Mouse (Mus musculus): Measurements from ENCODE around the gene Wdr25.
"Not testable (repeated sequence)": the region's sequence is repeated elsewhere in the genome, so short reads cannot be mapped to it uniquely, and the experiment has no call there.

Gene Wdr25

DNA sequence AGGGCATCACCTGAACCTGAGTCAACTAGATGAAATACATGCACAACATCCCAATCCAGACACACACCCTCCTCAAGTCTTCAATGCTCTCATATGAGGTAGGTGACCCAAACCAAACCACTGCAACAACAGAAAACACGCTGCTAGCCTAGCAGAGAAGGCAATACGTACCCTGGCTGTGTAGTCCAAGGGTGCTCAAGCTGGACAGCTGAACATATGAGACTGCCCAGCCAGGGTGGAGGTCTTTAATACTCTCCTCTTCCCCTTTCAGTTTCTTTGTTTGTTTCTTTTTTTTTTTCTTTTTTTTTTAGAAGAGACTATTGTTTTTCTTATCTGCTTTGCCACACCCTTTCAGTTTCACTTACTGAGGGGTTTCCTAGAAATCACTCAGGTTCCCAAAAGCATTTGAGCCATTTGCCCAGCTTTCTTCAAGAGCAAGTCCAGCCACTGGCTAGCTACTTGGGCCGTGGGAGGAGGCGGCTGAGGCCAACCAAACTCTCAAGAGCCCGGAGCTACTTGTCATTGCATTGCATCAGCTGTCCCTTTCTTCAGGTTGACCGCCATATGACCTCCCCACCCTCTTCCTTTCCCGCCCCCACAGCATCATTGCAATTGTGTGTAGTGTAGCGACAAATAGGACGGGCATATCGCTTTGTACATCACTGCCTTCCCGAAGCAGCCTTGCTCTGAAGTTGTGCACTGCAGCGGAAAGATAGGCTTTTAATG is at the start of gene Wdr25:
Gene Wdr25, plus strand, starts transcription at position 643 of the 726 bp plus-strand sequence.
- no peak for DNase-seq

DNA sequence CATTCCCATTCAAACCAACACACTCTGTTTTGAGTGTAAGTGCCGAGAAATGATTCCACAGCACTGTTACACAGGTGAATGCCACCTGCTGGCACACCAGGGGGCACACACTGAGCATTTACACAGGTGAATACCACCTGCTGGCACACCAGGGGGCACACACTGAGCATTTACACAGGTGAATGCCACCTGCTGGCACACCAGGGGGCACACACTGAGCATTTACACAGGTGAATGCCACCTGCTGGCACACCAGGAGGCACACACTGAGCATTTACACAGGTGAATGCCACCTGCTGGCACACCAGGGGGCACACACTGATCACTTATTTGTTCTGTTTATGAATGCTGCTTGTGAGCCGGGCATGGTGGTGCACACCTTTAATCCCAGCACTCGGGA is 45.4 kb upstream of the Wdr25 start:
- not testable (repeated sequence) for DNase-seq

DNA sequence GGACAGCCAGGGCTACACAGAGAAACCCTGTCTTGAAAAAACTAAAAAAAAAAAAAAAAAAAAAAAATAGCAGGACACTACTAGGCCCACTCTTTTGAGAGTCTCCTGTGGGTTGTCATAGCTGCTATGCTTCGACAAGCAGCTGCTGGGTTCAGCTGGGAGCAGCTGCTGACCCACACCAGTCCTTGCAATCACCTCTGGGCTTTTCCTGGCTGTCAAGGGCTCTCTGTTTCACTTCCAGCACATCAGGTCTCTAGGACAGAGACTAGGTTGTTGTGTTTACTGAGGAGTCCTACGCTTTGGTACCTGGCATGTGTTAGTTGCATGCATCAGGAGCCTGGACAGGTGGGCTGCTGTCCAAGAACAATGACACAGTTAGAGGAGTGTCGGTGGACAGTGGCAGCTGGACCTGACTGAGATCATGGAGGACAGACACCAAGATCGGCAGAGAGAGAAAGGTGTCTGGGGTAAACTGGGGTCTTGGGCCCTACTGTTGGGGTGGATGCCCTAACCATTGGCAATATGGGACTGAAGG is 43.9 kb upstream of the Wdr25 start:
- no peak for DNase-seq

DNA sequence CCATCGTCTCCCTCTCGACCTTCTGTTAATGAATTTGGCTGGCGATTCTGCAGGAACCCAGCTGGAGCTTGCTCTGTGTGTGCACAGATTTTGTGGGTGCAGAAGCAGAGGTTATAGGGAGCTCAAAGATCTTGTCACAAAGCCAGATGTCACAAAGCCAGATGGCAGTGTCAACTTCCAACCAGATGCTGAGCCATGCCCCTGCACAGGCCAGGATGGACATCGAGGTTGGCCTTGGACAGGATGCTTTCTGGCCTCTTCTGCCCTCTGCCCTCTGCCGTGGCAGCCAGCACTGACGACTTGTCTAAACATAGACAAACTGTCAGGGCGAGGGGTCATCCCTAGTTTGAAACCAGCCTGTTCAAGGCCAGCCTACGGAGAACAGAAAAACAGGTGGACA is 43.3 kb upstream of the Wdr25 start:
- DNase-seq = no peak

DNA sequence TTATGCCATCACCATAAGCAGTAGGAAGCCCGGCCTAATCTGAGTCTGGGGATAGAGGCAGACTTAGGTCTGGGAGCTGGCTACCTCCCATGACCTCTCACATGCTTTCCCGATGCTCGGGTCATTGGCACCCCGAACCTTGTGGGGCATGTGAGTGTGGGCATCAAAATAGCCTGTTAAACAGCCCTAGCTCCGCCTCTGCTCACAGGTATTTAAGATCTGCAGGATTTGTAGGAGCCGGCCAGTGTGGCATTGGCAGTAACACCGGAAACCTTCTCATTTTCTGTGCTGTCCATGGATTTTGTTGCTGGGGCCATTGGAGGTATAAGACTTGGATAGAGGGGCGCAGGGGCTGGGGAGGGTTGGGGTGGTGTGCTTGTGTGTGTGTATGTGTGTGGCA is 42.5 kb upstream of the Wdr25 start:
- no peak for DNase-seq

DNA sequence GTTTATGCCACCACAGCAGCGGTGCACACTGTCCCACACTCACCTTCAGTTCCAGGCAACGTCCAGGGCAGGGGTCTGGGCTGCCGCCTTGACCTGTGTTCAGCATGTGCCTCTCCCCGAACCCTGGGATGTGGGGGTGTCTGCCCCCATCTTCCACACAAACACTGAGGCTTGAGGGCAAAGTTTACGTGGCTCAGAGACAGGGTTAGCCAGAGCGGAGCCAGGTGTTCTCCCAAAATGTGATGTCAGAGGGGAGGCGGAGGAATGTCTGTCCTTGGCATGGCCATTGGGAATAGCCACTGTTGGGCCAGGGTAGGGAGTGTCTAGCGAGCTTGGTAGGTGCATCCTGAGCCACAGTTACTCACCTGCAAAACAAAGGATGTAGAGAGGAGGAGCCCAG is 40.6 kb upstream of the Wdr25 start:
- DNase-seq = no peak

DNA sequence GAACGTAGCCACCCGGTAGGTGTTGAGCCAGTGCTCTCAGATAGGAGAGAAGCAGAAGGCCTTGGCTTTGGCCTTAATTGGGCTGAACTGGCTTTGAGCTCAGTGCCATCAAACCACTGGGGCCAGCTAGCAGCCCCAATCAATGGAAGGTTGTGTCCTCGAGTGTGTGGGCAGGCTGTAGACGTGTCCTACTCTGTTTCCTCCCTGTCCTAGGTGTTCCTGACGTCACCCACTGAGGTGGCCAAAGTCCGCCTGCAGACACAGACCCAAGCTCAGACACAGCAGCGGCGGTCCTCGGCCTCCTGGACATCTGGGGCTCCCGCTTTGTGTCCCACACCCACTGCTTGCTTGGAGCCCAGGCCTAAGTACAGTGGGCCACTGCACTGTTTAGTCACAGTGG is 38.4 kb upstream of the Wdr25 start:
- no peak for DNase-seq

DNA sequence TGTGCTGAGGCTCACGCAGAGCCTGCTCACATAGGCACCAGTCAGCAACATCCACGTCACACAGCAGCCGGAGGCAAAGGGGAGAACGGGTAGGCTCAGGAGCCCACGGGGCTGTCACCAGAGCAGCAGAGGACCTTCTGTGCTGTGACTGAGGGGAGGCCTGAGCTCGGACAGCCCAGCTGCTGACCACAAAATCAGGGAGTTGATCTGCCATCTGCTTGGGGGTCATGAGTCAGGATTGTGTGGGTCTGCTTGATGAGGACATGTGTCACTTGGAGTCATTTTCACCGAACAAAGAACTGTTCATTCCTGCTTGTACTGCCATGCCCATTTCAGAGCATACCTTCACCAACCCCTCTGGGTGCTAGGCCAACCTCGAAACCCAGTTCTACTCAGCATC is 37.2 kb upstream of the Wdr25 start:
- no peak for DNase-seq

DNA sequence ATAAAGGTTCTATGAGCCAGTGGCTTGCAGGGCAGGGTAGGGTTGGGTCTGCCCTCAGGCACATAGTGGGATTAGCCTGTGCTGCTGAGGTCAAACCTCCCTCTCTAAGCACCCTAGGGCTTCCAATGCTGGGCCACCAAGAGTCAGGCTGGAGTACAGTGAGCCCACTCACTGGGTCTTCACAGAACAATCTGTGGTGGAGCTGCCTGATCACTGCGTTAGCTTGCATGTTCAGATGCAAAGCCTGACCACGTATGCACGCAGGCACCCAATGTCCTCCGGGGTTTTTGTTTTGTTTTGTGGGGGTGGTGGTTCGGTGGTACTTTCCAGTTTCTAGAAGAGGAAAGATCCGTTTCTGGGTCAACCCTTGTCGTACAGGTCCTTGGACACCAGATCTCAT is 36.3 kb upstream of the Wdr25 start:
- DNase-seq = no peak

DNA sequence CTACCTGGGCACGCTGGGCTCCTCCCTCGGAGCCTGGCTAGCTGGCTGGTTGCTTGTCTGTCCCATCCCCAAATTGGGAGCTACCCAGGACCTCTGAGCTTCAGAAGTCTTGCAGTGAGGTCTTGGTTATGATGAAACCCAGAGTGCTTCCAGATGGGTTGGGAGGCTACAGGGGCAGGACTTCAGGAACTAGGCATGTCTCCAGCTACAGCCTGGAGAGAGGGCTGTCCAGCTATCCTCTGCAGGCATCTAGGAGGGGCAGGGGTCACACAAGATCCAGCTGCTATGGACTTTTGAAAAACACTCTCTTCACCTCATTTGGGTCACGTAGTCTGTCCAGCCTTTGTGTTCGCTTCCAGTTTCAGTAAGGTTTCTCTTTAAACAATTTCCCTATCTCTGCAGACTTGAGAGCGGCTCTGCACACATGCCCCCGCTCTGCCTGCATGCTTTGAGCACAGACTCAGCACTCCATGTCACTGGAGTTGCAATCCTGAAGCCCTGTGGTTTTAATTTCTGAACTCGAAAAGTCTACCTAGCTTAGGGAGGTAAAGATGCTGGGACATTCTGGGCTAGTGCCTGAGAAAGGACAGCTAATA is 35.7 kb upstream of the Wdr25 start:
- no peak for DNase-seq

DNA sequence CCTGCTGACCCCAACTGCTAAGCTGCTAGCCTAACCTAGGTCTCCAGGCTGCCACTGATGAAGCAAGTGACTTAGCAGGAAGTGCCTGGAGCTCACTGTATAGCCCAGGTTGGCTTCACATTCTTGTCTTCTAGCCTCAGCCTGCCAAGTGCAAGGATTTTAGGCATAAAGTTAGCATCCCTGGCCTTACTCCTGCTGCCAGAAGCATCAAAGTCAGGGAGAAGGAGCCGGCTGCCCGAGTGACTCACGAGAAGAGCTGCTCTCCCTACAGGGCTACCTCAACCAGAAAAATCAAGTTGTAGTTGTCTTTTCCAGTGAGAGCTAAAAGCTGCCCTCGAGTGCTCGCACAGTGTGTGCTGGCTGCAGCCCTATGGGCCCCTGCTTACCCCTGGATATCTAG is 34.9 kb upstream of the Wdr25 start:
- DNase-seq = no peak

DNA sequence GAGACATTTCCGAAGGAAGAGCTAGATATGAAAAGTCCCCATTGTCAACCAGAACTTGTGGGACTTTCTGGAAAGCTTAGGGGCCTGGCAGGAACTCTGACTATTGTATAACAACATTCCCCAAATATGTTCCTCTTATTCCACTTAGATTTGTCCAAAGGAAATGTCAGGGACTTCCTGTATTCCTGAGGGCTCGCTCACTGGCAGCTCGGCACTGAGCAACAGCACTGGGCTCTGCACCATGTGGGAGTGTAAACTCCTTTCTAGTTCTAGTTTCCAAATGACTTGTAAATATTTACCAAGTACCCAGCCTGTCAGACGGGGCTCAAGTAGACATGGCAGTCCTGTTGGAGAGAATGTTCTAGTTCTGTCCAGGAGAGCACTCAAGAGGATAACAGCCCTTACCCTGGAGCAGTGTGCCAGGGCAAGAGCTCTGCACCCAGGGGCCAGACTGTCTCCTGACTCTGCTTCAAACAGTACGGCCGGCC is 28.4 kb upstream of the Wdr25 start:
- no peak for DNase-seq

DNA sequence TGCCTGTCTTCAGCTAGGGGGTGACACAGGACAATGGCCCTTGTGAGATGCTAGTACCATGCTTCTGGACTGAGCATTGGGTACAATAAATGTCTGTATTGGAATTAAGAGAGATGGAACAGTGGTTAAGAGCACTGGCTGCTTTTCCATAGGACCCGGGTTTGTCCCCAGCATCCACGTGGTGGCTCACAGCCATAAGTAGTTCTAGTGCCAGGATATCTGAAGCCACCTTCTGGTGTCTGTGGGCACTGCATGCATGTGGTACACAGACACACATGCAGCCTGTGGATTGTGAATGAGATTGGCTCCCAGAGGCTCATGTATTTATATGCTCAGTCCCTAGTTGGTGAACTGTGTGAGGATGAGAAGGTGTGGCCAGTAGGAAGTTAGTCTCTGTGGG is 23.9 kb upstream of the Wdr25 start:
- DNase-seq = no peak

DNA sequence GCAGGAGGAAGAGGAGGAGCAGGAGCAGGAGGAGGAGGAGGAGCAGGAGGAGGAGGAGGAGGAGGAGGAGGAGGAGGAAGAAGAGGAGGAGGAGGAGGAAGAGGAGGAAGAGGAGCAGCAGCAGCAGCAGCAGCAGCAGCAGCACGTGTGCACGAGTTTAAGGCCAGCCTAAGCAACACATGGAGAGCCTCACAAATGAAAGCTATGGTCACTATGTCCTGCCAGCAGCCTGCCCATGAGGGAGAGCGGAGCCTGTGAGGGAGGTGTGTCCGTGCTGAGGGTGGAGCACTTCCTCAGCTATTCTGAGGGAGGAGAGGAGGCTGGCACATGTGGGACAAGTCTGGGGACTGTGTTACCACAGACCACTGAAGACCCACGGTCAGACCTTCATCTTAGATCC is 20.3 kb upstream of the Wdr25 start:
- no peak for DNase-seq

DNA sequence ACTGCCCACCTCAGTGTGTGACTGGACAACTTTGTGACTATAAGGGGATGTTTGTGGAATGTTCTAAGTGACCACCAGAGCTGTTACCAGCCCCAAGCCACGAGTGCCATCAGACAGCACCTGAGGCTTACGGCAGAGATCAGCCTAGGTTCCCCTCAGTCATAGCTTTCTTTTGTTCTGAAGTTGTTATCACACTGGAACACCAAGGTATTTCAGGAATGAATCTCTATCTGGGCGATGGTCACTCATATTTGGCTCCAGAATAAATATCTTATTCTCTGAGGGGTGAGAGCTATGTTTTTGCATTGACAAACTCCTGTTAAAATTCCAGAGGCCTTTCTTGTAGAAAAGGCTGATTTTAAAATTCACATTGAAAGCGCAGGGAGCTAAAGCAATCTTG is 14.3 kb upstream of the Wdr25 start:
- no peak for DNase-seq

DNA sequence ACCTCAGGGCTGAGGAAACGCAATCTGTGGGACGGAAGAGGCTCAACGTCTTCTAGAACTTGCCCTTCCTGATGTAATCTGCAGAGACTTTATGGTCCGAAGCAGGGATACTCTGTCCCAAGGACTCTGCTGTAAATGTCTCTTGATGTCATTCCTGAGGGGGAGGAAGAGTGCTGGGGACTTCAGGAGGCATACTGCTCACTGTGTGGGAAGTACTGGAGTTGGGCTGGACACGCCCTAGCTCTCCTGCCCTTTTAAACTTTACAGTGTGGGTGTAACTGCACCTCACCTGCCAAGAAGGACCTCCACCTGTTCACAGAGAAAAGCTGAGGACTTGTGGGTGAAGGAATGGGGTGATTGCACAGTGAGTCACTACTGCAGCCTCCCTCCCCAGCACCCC is 12.8 kb upstream of the Wdr25 start:
- DNase-seq = no peak

DNA sequence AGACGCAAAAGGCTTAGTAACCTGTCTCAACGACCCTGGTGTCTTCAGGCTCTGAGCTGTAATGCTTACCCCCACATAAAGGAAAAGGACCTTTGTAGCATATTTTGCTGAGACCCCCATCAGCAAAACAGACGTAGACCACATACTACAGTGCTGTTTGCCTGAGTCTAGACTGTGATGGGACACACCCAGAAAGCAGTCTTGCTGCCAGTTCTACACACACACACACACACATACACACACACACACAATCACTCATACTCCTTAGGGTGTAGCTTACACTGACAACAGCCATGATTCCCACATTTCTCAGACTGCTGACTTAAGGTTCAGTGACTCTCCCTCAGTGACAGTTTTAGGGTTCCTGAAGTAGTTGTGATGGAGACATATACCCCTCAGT is 12.2 kb upstream of the Wdr25 start:
- no peak for DNase-seq

DNA sequence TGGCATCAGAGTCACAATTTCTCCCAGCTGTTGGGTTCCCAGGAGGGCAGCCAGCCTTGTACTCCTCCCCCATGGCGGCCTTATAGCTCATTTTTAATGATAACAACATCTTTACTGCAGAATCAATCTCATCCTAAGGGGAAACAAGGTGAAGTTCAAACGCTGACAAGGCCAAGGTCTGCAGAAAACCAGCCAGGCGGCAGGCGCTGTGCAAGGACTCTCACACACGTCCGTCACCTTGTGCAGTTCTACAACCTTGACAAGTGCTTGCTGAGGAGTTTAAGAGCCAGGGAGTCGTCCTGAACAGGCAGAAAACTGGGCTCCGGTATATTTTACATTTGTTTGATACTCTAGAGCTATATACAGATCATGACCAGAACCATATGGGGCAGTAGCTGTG is 10.7 kb upstream of the Wdr25 start:
- DNase-seq = no peak

DNA sequence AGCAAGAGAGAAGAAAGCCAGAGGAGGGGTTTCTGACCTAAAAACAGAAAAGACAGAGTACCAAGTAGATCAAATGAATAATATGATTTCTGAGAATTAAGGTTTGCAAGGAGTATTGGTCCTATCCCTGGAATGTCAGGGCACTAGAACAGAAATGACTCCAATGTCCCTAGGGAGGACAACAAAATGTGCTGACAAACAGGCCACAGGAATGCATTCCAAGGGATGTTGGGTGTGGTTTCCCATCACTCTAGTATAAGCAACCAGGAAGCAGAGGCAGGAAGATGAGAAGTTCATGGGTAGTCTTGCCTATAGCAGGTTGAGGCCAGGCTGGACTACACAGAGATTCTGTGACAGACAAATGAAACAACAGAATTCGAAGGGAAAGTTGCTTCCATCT is 7.5 kb upstream of the Wdr25 start:
- DNase-seq = no peak

DNA sequence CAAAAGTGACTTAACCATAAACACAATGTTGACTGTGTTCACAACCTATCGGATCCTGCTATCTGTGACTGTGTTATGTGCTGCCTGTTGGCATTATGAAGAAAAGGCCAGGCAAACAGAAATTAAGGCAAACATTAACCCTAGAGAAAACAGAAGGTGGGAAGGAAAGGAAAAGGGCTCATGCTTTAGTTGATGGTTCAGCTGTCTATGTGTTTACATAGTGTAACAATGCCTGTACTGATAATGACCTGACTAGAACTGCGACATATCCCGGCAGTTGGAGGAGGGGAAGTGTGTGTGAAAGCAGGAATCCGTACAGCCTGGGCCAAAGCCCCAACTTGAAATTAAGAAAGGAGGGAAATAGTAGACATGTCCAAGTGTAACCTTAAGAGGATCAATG is 6.4 kb upstream of the Wdr25 start:
- DNase-seq = no peak

DNA sequence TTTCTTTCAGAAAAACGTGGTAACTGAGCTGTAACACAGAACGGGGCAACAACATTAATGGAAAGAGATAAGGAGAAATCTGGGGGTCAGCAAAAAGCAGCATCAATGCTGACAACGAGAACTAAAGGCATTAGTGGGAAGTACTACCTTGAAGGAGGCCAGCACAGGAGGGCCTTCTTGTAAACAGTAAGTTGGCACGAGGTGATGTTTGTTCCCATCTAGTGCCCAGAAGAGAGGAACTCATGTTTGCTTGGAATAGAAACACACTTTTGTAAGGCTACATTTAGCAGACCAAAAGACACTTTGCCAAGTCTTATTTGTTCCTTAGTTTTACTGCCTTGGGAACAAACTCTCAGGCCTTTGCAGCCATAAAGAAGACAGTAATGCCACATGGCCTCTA is 4.8 kb upstream of the Wdr25 start:
- no peak for DNase-seq

DNA sequence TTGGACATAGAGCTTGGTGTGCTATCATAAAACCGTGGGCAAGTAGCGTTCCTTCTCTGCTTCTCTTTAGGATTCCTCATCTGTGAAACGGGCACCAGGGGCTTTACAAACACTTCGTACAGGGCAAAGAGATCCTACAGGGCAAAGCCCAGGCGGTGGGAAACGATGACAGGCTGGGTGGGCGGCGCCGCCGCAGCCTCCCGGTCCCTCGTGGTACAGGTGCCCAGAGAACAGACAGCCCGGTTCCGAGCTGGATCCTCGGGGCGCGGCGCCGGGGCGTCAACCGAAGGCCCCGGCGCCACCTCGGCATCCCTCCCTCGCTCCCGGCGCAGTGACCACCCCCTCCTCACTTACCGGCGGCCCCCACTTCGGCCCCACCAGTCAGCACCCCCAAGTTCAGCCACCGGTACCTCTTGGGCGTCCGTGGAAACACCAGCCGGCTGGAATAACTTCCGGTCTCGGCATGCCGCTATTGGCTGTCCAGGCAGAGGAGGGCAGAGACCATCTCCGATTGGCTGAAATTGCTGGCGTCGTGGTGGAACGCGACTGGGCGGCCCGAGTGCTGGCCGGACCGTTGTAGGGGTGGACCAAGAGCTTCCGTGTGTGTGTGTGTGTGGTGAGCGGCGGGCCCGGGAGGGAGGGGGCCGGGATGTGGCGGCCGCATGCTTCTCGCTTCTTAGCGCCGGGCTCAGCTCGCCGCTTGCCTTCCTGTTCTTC is 442 bp downstream of the Wdr25 start, which contains the start of gene Wars:
Gene Wars, minus strand, starts transcription at position 460 of the 717 bp plus-strand sequence.
- DNase-seq = peak; percentile 96

DNA sequence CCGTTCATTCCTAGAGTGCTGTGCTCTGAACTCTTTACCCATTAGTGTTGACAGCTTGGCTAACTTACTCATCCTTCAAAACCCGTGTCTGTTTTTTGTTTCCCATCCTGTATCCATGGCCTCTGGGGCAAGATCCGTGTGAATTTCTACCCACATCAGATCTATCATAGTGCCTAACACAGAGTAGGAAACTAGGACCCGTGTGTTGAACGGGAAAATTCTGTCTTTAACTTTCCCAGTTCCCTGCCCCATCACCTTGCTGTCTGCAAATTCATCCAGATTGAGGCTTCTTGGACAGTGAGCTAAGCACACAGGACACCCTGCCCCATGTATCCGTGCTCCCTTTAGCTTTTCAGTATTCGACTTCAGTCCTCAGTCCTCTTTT is 993 bp downstream of the Wdr25 start:
- DNase-seq = no peak

DNA sequence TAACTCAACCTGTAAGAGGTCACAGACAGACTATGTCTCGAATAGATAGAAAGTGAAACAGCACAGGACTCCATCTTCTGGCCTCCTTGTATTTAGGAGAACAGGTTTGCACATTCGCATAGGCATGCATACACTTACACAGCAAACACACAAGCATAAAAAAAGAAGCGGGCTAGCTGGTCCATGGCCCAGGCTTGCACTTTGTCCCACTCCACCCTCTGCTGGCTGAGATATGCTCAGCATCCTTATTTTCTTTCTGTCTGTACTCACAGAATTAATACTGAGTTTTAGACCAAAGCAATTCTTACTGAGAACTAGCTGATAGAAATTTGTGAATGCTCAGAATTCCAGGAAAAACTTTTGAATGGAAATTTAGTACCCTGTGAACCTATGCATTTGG is 2.6 kb downstream of the Wdr25 start:
- no peak for DNase-seq
